Comparison of ENCODE assay signal across 26 mouse cellular contexts in genomic region chr1:82411521-82411920, GRCm38 (mm10).
DNase-seq lines count a peak whose midpoint lies in the region; ATAC-seq and TF ChIP-seq lines count a peak whose summit lies in the region.
"Had no signal": no experiment of that assay in that cellular context is flagged by ENCODE, and none has a peak within 500 bp of the region (broad histone marks: within the 10 kb centered on the region; RNA-seq: fewer than 3 reads in every experiment).

No protein-coding gene starts in this region.

- ATAC-seq in forebrain, embryonic 12.5 days (ENCODE audit: low FRiP score), result peak; percentile 33; the same call in 1 of the 2 replicates
- no peak for ATAC-seq in forebrain, embryonic 15.5 days (replicated peaks)
- ATAC-seq in hindbrain, embryonic 13.5 days (ENCODE audit: low FRiP score), result no peak
- no peak for ATAC-seq in midbrain, embryonic 14.5 days (ENCODE audit: low FRiP score, low TSS enrichment)
- ATAC-seq: hindbrain, postnatal 0 days; intestine, embryonic 15.5 days had no signal

- no peak overlapping the region for H3K9ac ChIP-seq in forebrain, embryonic 12.5 days
- no peak overlapping the region for H3K9ac ChIP-seq in forebrain, embryonic 15.5 days (replicated peaks)
- H3K9ac ChIP-seq in heart, adult 2 months (ENCODE audit: low read depth, low read length), result no peak overlapping the region
- no peak overlapping the region for H3K9ac ChIP-seq in hindbrain, embryonic 13.5 days
- H3K9ac ChIP-seq in midbrain, embryonic 14.5 days (replicated peaks; ENCODE audit: low read length), result no peak overlapping the region
- H3K9ac ChIP-seq: embryonic facial prominence, embryonic 15.5 days; heart, embryonic 15.5 days; intestine, embryonic 15.5 days; liver, embryonic 14.5 days; neural tube, embryonic 12.5 days had no signal

- H3K4me1 ChIP-seq in forebrain, embryonic 12.5 days, result peaks cover 10% of the 10 kb centered on the region; the same call in 1 of the 2 replicates
- peaks cover 9% of the 10 kb centered on the region; the same call in 1 of the 2 replicates for H3K4me1 ChIP-seq in forebrain, embryonic 15.5 days
- H3K4me1 ChIP-seq in heart, embryonic 10.5 days, result peaks cover 21% of the 10 kb centered on the region
- H3K4me1 ChIP-seq in heart, adult 2 months (ENCODE audit: control insufficient read depth, insufficient read depth, low read length), result peaks cover 6% of the 10 kb centered on the region; the same call in 1 of the 2 replicates
- peaks cover 13% of the 10 kb centered on the region for H3K4me1 ChIP-seq in hindbrain, embryonic 10.5 days (replicated peaks)
- peaks cover 11% of the 10 kb centered on the region for H3K4me1 ChIP-seq in hindbrain, embryonic 13.5 days (replicated peaks)
- H3K4me1 ChIP-seq in midbrain, embryonic 10.5 days, result peaks cover 7% of the 10 kb centered on the region; the same call in 1 of the 2 replicates
- no peaks in the 10 kb centered on the region for H3K4me1 ChIP-seq in midbrain, embryonic 14.5 days (ENCODE audit: control insufficient read depth, insufficient read depth, low read length)
- H3K4me1 ChIP-seq: embryonic facial prominence, embryonic 15.5 days had no signal

- TF ChIP-seq EP300 in heart, adult 2 months (IDR thresholded peaks at IDR 0.05; ENCODE audit: insufficient read depth, low read depth, low read length), result no peak

- no peaks in the 10 kb centered on the region for H3K27me3 ChIP-seq in forebrain, embryonic 12.5 days
- no peaks in the 10 kb centered on the region for H3K27me3 ChIP-seq in forebrain, embryonic 15.5 days
- H3K27me3 ChIP-seq in heart, embryonic 10.5 days (ENCODE audit: insufficient read depth, poor library complexity, severe bottlenecking), result no peaks in the 10 kb centered on the region
- no peaks in the 10 kb centered on the region for H3K27me3 ChIP-seq in heart, adult 2 months (ENCODE audit: control insufficient read depth, insufficient read depth, low read length)
- no peaks in the 10 kb centered on the region for H3K27me3 ChIP-seq in hindbrain, embryonic 10.5 days (ENCODE audit: insufficient read depth, poor library complexity, severe bottlenecking)
- H3K27me3 ChIP-seq in hindbrain, embryonic 13.5 days, result no peaks in the 10 kb centered on the region
- no peaks in the 10 kb centered on the region for H3K27me3 ChIP-seq in midbrain, embryonic 10.5 days (ENCODE audit: low read depth, poor library complexity, severe bottlenecking)
- no peaks in the 10 kb centered on the region for H3K27me3 ChIP-seq in midbrain, embryonic 14.5 days (ENCODE audit: control insufficient read depth, insufficient read depth, low read length)
- H3K27me3 ChIP-seq: embryonic facial prominence, embryonic 15.5 days; heart, embryonic 15.5 days; intestine, embryonic 15.5 days; neural tube, embryonic 12.5 days had no signal

- intact Hi-C loops in heart, adult 2 months (cut with DNase I), result no loop called here

- WGBS in forebrain, embryonic 12.5 days, result 82% methylated on average over 5 of the region's 5 CpGs
- 80% methylated on average over 5 of the region's 5 CpGs for WGBS in forebrain, embryonic 15.5 days
- WGBS in heart, embryonic 10.5 days, result 77% methylated on average over 5 of the region's 5 CpGs
- 88% methylated on average over 5 of the region's 5 CpGs for WGBS in heart, adult 2 months
- 81% methylated on average over 5 of the region's 5 CpGs for WGBS in hindbrain, embryonic 10.5 days
- 78% methylated on average over 5 of the region's 5 CpGs for WGBS in hindbrain, embryonic 13.5 days
- 84% methylated on average over 5 of the region's 5 CpGs for WGBS in midbrain, embryonic 10.5 days
- 83% methylated on average over 5 of the region's 5 CpGs for WGBS in midbrain, embryonic 14.5 days

- no peak for TF ChIP-seq CTCF in heart, adult 2 months (IDR thresholded peaks at IDR 0.05)

- H3K4me2 ChIP-seq in forebrain, embryonic 12.5 days, result no peak overlapping the region
- no peak overlapping the region for H3K4me2 ChIP-seq in forebrain, embryonic 15.5 days (replicated peaks)
- no peak overlapping the region for H3K4me2 ChIP-seq in hindbrain, embryonic 13.5 days
- H3K4me2 ChIP-seq in midbrain, embryonic 14.5 days (ENCODE audit: low read length), result no peak overlapping the region
- H3K4me2 ChIP-seq: embryonic facial prominence, embryonic 15.5 days; heart, embryonic 15.5 days; intestine, embryonic 15.5 days; neural tube, embryonic 12.5 days had no signal

- no peaks in the 10 kb centered on the region for H3K9me3 ChIP-seq in forebrain, embryonic 12.5 days
- no peaks in the 10 kb centered on the region for H3K9me3 ChIP-seq in forebrain, embryonic 15.5 days
- H3K9me3 ChIP-seq in heart, embryonic 10.5 days, result no peaks in the 10 kb centered on the region
- no peaks in the 10 kb centered on the region for H3K9me3 ChIP-seq in hindbrain, embryonic 10.5 days
- no peaks in the 10 kb centered on the region for H3K9me3 ChIP-seq in hindbrain, embryonic 13.5 days
- H3K9me3 ChIP-seq in midbrain, embryonic 10.5 days (replicated peaks), result no peaks in the 10 kb centered on the region
- no peaks in the 10 kb centered on the region for H3K9me3 ChIP-seq in midbrain, embryonic 14.5 days (ENCODE audit: control insufficient read depth, low read length)
- H3K9me3 ChIP-seq: embryonic facial prominence, embryonic 15.5 days; G1E; heart, embryonic 15.5 days; intestine, embryonic 15.5 days; neural tube, embryonic 12.5 days had no signal

- H3K79me2 ChIP-seq in heart, adult 2 months (replicated peaks; ENCODE audit: control insufficient read depth, insufficient read depth, low read length), result no peaks in the 10 kb centered on the region

- H3K36me3 ChIP-seq in forebrain, embryonic 12.5 days (replicated peaks), result no peaks in the 10 kb centered on the region
- H3K36me3 ChIP-seq in forebrain, embryonic 15.5 days, result no peaks in the 10 kb centered on the region
- no peaks in the 10 kb centered on the region for H3K36me3 ChIP-seq in heart, embryonic 10.5 days
- H3K36me3 ChIP-seq in heart, adult 2 months (ENCODE audit: control insufficient read depth, insufficient read depth, low read length), result no peaks in the 10 kb centered on the region
- H3K36me3 ChIP-seq in hindbrain, embryonic 10.5 days, result no peaks in the 10 kb centered on the region
- H3K36me3 ChIP-seq in hindbrain, embryonic 13.5 days, result no peaks in the 10 kb centered on the region
- no peaks in the 10 kb centered on the region for H3K36me3 ChIP-seq in midbrain, embryonic 10.5 days
- H3K36me3 ChIP-seq in midbrain, embryonic 14.5 days (ENCODE audit: control insufficient read depth, insufficient read depth, low read length), result no peaks in the 10 kb centered on the region
- H3K36me3 ChIP-seq: embryonic facial prominence, embryonic 15.5 days; heart, embryonic 15.5 days; intestine, embryonic 15.5 days; neural tube, embryonic 12.5 days had no signal

- no peak overlapping the region for H3K27ac ChIP-seq in forebrain, embryonic 12.5 days
- no peak overlapping the region for H3K27ac ChIP-seq in forebrain, embryonic 15.5 days (replicated peaks)
- H3K27ac ChIP-seq in heart, embryonic 10.5 days, result peak overlapping the region; percentile 75
- no peak overlapping the region for H3K27ac ChIP-seq in heart, adult 2 months
- peak overlapping the region; percentile 40; the same call in 1 of the 2 replicates for H3K27ac ChIP-seq in hindbrain, embryonic 10.5 days
- no peak overlapping the region for H3K27ac ChIP-seq in hindbrain, embryonic 13.5 days
- H3K27ac ChIP-seq in midbrain, embryonic 10.5 days (replicated peaks), result 0 out of 2 replicates have a peak overlapping the region, but pooled peaks have one; percentile 28
- H3K27ac ChIP-seq in midbrain, embryonic 14.5 days (replicated peaks; ENCODE audit: low read depth, low read length), result no peak overlapping the region
- H3K27ac ChIP-seq: embryonic facial prominence, embryonic 15.5 days; heart, embryonic 15.5 days; hindbrain, postnatal 0 days; intestine, embryonic 15.5 days; liver, embryonic 14.5 days; neural tube, embryonic 12.5 days had no signal

- DNase-seq in heart, embryonic 10.5 days (ENCODE audit: low spot score), result peak; percentile 60
- no peak for DNase-seq in heart, adult 2 months
- no peak for DNase-seq in hindbrain, embryonic 10.5 days (ENCODE audit: low spot score)
- DNase-seq in midbrain, embryonic 10.5 days (ENCODE audit: low spot score), result no peak
- DNase-seq in midbrain, embryonic 14.5 days, result no peak
- DNase-seq: adrenal gland, adult 8-10 months; cerebellum, adult 2 months; cerebellum, postnatal 14 days; kidney, adult 2 months; kidney, postnatal 14 days; liver; lung, adult 2 months; lung, postnatal 36 days; thymus, adult 2 months; thymus, postnatal 36 days had no signal

- H3K4me3 ChIP-seq in forebrain, embryonic 12.5 days (replicated peaks), result no peak overlapping the region
- no peak overlapping the region for H3K4me3 ChIP-seq in forebrain, embryonic 15.5 days
- no peak overlapping the region for H3K4me3 ChIP-seq in heart, embryonic 10.5 days
- no peak overlapping the region for H3K4me3 ChIP-seq in heart, adult 2 months
- H3K4me3 ChIP-seq in hindbrain, embryonic 10.5 days, result no peak overlapping the region
- H3K4me3 ChIP-seq in hindbrain, embryonic 13.5 days, result no peak overlapping the region
- H3K4me3 ChIP-seq in midbrain, embryonic 10.5 days, result no peak overlapping the region
- no peak overlapping the region for H3K4me3 ChIP-seq in midbrain, embryonic 14.5 days (replicated peaks; ENCODE audit: low read depth, low read length)
- H3K4me3 ChIP-seq: embryonic facial prominence, embryonic 15.5 days; heart, embryonic 15.5 days; intestine, embryonic 15.5 days; myocyte; neural tube, embryonic 12.5 days had no signal

- no peak for TF ChIP-seq POLR2A in heart, adult 2 months (IDR thresholded peaks at IDR 0.05; ENCODE audit: insufficient read depth, low read depth, low read length)

Comparison
In these comparisons a context has a peak if more than half of its experiments do, and no peak if none do; other contexts are left out.
1. H3K27ac ChIP-seq: peak in heart, embryonic 10.5 days (single experiment), hindbrain, embryonic 10.5 days (single experiment) and midbrain, embryonic 10.5 days (single experiment); none in forebrain, embryonic 12.5 days (single experiment), forebrain, embryonic 15.5 days (single experiment), heart, adult 2 months (single experiment), hindbrain, embryonic 13.5 days (single experiment) and midbrain, embryonic 14.5 days (single experiment).